Mouse (Mus musculus) frontal cortex, postnatal 25 days (tissue): ENCODE data around the gene Rasgef1c.

Experiments used
- DNase-seq, 2 experiments: peaks; one replicate each; pipeline ENCODE4 v3.0.0; 2022; ENCODE audit warnings: low spot score in 2 of 2

Gene Rasgef1c

GRCm38 (mm10) chr11:49901659-49902458, at the start of gene Rasgef1c:
Gene Rasgef1c, plus strand, starts transcription at chr11:49901835.
- peak; percentile 63 to 68 for DNase-seq

GRCm38 (mm10) chr11:49855144-49855543, 46.5 kb upstream of the Rasgef1c start:
- DNase-seq = no peak

- DNase-seq = no peak
These were observed 40.5 kb upstream of the Rasgef1c start for GRCm38 (mm10) chr11:49861139-49861538.

GRCm38 (mm10) chr11:49863926-49864325, 37.7 kb upstream of the Rasgef1c start:
- DNase-seq = no peak

GRCm38 (mm10) chr11:49867320-49867719, 34.3 kb upstream of the Rasgef1c start:
- no peak for DNase-seq

GRCm38 (mm10) chr11:49869762-49870161, 31.9 kb upstream of the Rasgef1c start:
- DNase-seq = peak in 1 of 2 experiments; percentile 39

GRCm38 (mm10) chr11:49871914-49872313, 29.7 kb upstream of the Rasgef1c start:
- no peak for DNase-seq

GRCm38 (mm10) chr11:49872779-49873178, 28.9 kb upstream of the Rasgef1c start:
- no peak for DNase-seq

GRCm38 (mm10) chr11:49876948-49877817, 24.5 kb upstream of the Rasgef1c start:
- no peak for DNase-seq

- DNase-seq = no peak
These were observed 21.5 kb upstream of the Rasgef1c start for GRCm38 (mm10) chr11:49879950-49880642.

GRCm38 (mm10) chr11:49883394-49883793, 18.2 kb upstream of the Rasgef1c start:
- no peak for DNase-seq

GRCm38 (mm10) chr11:49888469-49888868, 13.2 kb upstream of the Rasgef1c start:
- no peak for DNase-seq

GRCm38 (mm10) chr11:49891993-49892392, 9.6 kb upstream of the Rasgef1c start:
- no peak for DNase-seq

GRCm38 (mm10) chr11:49893806-49894205, 7.8 kb upstream of the Rasgef1c start:
- no peak for DNase-seq

- DNase-seq = no peak
These were observed 5.6 kb upstream of the Rasgef1c start for GRCm38 (mm10) chr11:49895966-49896590.

GRCm38 (mm10) chr11:49900043-49900442, 1.6 kb upstream of the Rasgef1c start:
- DNase-seq = no peak

GRCm38 (mm10) chr11:49900962-49901658, 525 bp upstream of the Rasgef1c start:
- no peak for DNase-seq

GRCm38 (mm10) chr11:49903333-49903732, 1.7 kb downstream of the Rasgef1c start:
- peak; percentile 70 to 77 for DNase-seq

- DNase-seq = no peak
These were observed 17.0 kb downstream of the Rasgef1c start for GRCm38 (mm10) chr11:49918521-49919180.

GRCm38 (mm10) chr11:49919304-49919703, 17.7 kb downstream of the Rasgef1c start:
- no peak for DNase-seq
